Mouse (Mus musculus) limb, embryonic 14.5 days (tissue): ENCODE measurements around the gene Egfl7. TPM values are rescaled to one million over a fixed set of nuclear protein-coding genes. Genes with fewer than 3 reads are reported as not detected.
A peak's percentile ranks its signal among the peaks of the same experiment; 100 is the strongest.

ENCODE experiments used
- ATAC-seq: fragments of 200-750 bp; cut with Nextera tagmentation; 2 replicates; pipeline ENCODE4 v1.8.0; 2017; ENCODE audit warnings: low read depth, moderate number of reproducible peaks, moderate TSS enrichment; ENCODE audit not compliant: low FRiP score
- DNase-seq: peaks from one replicate; pipeline ENCODE4 v3.0.0-alpha.2; 2015; ENCODE audit warnings: low spot score
- H3K27ac ChIP-seq: fragments of 300-500 bp; sonication (generic); replicated peaks from 2 replicates; pipeline ENCODE4 v1.5.1; 2014; ENCODE audit warnings: low read depth, mild to moderate bottlenecking, low read length, moderate library complexity, mixed read lengths
- H3K27me3 ChIP-seq: fragments of 300-500 bp; sonication (generic); 2 replicates; pipeline ENCODE4 v1.6.1; 2014; ENCODE audit warnings: low read length, mixed read lengths; ENCODE audit not compliant: control insufficient read depth, insufficient read depth
- H3K36me3 ChIP-seq: fragments of 300-500 bp; sonication (generic); 2 replicates; pipeline ENCODE4 v1.6.1; 2014; ENCODE audit warnings: mild to moderate bottlenecking, low read length, moderate library complexity, mixed read lengths; ENCODE audit not compliant: control insufficient read depth, insufficient read depth
- H3K4me1 ChIP-seq: fragments of 300-500 bp; sonication (generic); 2 replicates; pipeline ENCODE4 v1.6.1; 2014; ENCODE audit warnings: antibody characterized with exemption, low read length, mixed read lengths; ENCODE audit not compliant: control insufficient read depth, insufficient read depth
- H3K4me2 ChIP-seq: fragments of 300-500 bp; sonication (generic); replicated peaks from 2 replicates; pipeline ENCODE4 v1.6.1; 2014; ENCODE audit warnings: low read depth, mild to moderate bottlenecking, low read length, moderate library complexity; ENCODE audit not compliant: severe bottlenecking
- H3K4me3 ChIP-seq: fragments of 300-500 bp; sonication (generic); replicated peaks from 2 replicates; pipeline ENCODE4 v1.5.1; 2014; ENCODE audit warnings: low read length
- H3K9ac ChIP-seq: fragments of 300-500 bp; sonication (generic); 2 replicates; pipeline ENCODE4 v1.6.1; 2014; ENCODE audit warnings: mild to moderate bottlenecking, low read depth, low read length, moderate library complexity; ENCODE audit not compliant: severe bottlenecking
- H3K9me3 ChIP-seq: fragments of 300-500 bp; sonication (generic); 2 replicates; pipeline ENCODE4 v1.6.1; 2016; ENCODE audit warnings: low read length; ENCODE audit not compliant: control insufficient read depth
- POLR2A ChIP-seq: fragments of 200-500 bp; IDR thresholded peaks from 2 replicates; pipeline ENCODE4 v1.8.0; 2012; ENCODE audit warnings: inconsistent platforms, mild to moderate bottlenecking, moderate library complexity, borderline replicate concordance; ENCODE audit not compliant: insufficient read depth, insufficient read length; ENCODE audit errors: extremely low read depth
- WGBS: fragments of 180-500 bp; shearing (Covaris S2); extraction: QIAGEN DNeasy Blood & Tissue Kit; methylation state at CpG from one replicate; pipeline ENCODE4 v1.1.7; 2014; 5-methylcytosine and 5-hydroxymethylcytosine counted together
- polyA plus RNA-seq, 2 experiments: library from polyadenylated mRNA; depleted of rRNA in 1 of 2; stranded (reverse) in 1 of 2; unstranded in 1 of 2; fragments of >200 nt; fragmentation: Nextera tagmentation in 1 of 2; extraction: Ambion mirVana in 1 of 2; gene quantifications; 2 replicates each; pipeline versions ENCODE4 v1.2.1 to v1.2.3; 2012 to 2014

Gene Egfl7
- polyA plus RNA-seq, 2 experiments: 108 to 262 TPM

- DNase-seq (peak; percentile 82), ATAC-seq (peak; percentile 68; the same call in 1 of the 2 replicates)
- WGBS: 48% methylated on average over 6 of the region's 6 CpGs
- no peak for TF ChIP-seq POLR2A
- Histone ChIP-seq H3K36me3 (no peaks in the 10 kb centered on the region), H3K9ac (no peak overlapping the region), H3K27ac (no peak overlapping the region), H3K4me3 (no peak overlapping the region), H3K4me1 (no peaks in the 10 kb centered on the region), H3K9me3 (no peaks in the 10 kb centered on the region), H3K4me2 (no peak overlapping the region), H3K27me3 (no peaks in the 10 kb centered on the region)
Observed at GRCm38 (mm10) chr2:26561351-26562016, 18.3 kb upstream of the Egfl7 start.

GRCm38 (mm10) chr2:26566221-26566620, 13.6 kb upstream of the Egfl7 start:
- no peaks in the 10 kb centered on the region for H3K9me3 ChIP-seq
- no peak overlapping the region for H3K27ac ChIP-seq
- ATAC-seq: peak; percentile 41; the same call in 1 of the 2 replicates
- DNase-seq: no peak
- H3K36me3 ChIP-seq: no peaks in the 10 kb centered on the region
- H3K4me3 ChIP-seq: no peak overlapping the region
- no peaks in the 10 kb centered on the region for H3K27me3 ChIP-seq
- no peak overlapping the region for H3K4me2 ChIP-seq
- no peak for TF ChIP-seq POLR2A
- WGBS: 13% methylated on average over 4 of the region's 4 CpGs
- no peaks in the 10 kb centered on the region for H3K4me1 ChIP-seq
- no peak overlapping the region for H3K9ac ChIP-seq

DNA sequence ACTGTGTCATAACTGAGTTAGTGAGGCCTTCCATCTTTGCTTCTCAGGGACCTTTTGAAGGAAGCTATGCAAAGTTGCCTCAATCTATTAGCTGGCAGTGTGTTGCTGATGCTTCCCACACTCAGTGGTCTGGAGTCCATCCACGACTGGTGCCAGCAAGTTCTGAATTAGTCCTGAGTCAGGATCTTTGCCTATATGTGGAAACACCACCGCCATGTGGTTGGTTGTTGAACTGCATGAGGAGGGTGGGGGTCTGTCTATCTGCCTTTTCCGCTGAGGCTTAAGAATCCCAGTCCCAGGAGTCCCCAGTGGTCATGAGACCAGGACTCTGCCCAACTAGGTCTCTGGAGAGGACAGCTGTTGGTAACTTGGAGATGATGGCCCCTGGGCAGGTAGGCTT, 9.8 kb upstream of the Egfl7 start:
- H3K36me3 ChIP-seq: no peaks in the 10 kb centered on the region
- DNase-seq (peak; percentile 42), ATAC-seq (no peak)
- 7% methylated on average over 3 of the region's 3 CpGs for WGBS
- no peak overlapping the region for H3K9ac ChIP-seq
- H3K27me3 ChIP-seq: no peaks in the 10 kb centered on the region
- H3K4me2 ChIP-seq: no peak overlapping the region
- no peak overlapping the region for H3K27ac ChIP-seq
- no peaks in the 10 kb centered on the region for H3K9me3 ChIP-seq
- TF ChIP-seq POLR2A: no peak
- no peak overlapping the region for H3K4me3 ChIP-seq
- peaks cover 6% of the 10 kb centered on the region; the same call in 1 of the 2 replicates for H3K4me1 ChIP-seq

- peaks cover 6% of the 10 kb centered on the region; the same call in 1 of the 2 replicates for H3K4me1 ChIP-seq
- H3K9me3 ChIP-seq: no peaks in the 10 kb centered on the region
- no peaks in the 10 kb centered on the region for H3K27me3 ChIP-seq
- 78% methylated on average over 9 of the region's 9 CpGs for WGBS
- no peaks in the 10 kb centered on the region for H3K36me3 ChIP-seq
- DNase-seq (no peak), ATAC-seq (no peak)
- peak overlapping the region; percentile 33; the same call in 1 of the 2 replicates for H3K27ac ChIP-seq
- TF ChIP-seq POLR2A: no peak
- H3K4me2 ChIP-seq: no peak overlapping the region
- no peak overlapping the region for H3K4me3 ChIP-seq
- H3K9ac ChIP-seq: no peak overlapping the region
Observed at GRCm38 (mm10) chr2:26571400-26571799, 8.4 kb upstream of the Egfl7 start.

GRCm38 (mm10) chr2:26571826-26572225, 8.0 kb upstream of the Egfl7 start:
- Histone ChIP-seq H3K36me3 (no peaks in the 10 kb centered on the region), H3K4me1 (peaks cover 6% of the 10 kb centered on the region; the same call in 1 of the 2 replicates), H3K4me3 (no peak overlapping the region), H3K4me2 (no peak overlapping the region), H3K27me3 (no peaks in the 10 kb centered on the region), H3K9ac (no peak overlapping the region), H3K9me3 (no peaks in the 10 kb centered on the region), H3K27ac (peak overlapping the region; percentile 33; the same call in 1 of the 2 replicates)
- no peak for ATAC-seq
- 66% methylated on average over 5 of the region's 5 CpGs for WGBS
- TF ChIP-seq POLR2A: no peak
- no peak for DNase-seq
